Mouse (Mus musculus): ENCODE data around the gene Smtn.

The Smtn gene

DNA sequence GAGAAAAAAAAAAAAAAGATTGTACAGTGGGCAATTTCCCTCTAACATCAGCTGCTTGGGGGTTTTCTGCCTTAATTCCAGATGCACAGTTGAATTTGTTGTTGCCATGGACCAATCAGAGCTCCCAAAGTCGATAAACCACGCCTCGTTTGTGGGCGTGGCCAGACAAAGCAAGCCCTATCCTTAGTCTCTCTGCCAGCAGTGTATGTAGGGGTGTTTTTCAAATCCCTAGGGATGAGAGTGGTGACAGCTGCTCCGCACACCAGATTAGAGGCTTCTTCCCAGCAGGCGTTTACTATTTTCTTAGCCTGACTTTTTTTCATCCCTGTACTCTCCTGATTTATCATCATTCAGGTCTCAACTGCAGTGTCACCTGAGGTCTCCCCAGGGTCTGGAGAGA is 7.6 kb upstream of the Smtn start:
- DNase-seq (ENCODE audit: low read depth, low spot score) = no peak

DNA sequence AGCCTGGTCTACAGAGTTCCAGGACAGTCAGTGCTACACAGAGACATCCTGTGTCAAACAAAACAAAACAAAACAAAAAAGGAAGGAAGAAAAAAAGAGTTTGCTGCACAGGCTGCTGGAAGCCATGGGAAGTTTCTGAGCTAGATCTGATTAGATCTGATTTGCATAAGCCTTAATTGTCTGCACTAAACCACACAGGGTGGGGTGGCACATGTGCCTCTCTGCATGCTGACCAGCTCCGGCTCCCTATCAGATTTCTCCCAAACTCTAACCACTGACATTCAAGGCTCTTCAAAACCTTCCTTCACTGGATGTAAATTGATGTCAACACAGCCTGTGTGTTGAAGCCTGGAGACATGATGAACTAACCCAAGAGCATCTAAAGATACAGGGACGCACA is 6.6 kb upstream of the Smtn start:
- no peak for DNase-seq (ENCODE audit: low read depth, low spot score)

DNA sequence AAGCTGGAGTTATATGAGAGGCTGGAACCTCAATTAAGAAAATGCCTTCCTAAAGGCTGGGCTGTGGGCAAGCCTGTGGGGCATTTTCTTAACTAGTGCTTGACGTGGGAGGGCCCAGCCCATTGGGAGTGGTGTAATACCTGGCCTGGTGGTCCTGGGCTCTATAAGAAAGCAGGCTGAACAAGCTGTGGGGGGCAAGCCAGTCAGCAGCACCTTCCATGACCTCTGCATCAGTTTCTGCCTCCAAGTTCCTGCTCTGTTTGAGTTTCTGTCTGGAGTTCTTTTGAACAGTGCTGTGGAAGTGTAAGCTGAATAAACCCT is 5.8 kb upstream of the Smtn start:
- DNase-seq (ENCODE audit: low read depth, low spot score) = no peak

GRCm38 (mm10) chr11:3545531-3546241 is 5.3 kb upstream of the Smtn start:
- no peak for DNase-seq (ENCODE audit: low read depth, low spot score)

- DNase-seq (ENCODE audit: low read depth, low spot score) = no peak
Observed at GRCm38 (mm10) chr11:3544409-3544808, 4.0 kb upstream of the Smtn start.

DNA sequence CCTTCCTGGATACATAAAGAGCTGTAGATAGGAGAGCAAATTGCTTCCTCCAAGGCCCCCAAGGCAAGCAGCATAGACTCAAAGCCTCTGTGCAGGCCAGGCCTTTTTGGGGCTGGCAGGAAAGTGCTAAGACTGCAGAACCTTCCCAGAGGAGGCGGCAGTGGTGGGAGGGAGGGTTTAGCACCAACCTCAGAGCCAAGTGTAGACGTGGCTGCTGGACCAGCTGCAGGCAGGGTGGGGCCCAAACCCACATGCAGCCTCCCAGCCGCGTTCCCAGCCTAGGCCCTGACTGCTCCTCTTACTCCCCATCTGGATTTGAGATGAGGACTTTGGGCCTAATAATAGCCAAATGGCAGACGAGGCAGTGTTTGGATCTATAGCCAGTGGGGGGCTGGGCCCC is 2.6 kb upstream of the Smtn start:
- no peak for DNase-seq (ENCODE audit: low read depth, low spot score)

DNA sequence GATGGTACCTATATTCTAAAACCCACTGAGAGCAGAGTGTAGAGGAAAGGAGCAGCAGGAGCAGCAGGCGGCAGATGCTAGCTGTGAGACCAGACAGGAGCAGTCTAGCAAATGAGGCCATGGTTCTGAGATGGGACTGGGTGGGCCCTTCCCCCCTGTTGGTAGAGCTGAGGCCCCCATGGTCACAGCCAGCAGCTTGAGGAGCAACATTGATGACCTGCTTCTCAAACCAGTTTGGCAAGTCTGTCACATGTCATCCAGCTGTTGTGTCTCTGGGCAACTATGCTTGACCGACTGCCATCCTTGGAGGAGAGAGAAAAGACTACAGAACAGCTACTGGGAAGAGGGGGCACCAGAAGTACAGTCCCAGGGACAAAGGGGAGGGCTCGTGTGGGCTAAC is 1.5 kb upstream of the Smtn start:
- DNase-seq (ENCODE audit: low read depth, low spot score) = no peak

DNA sequence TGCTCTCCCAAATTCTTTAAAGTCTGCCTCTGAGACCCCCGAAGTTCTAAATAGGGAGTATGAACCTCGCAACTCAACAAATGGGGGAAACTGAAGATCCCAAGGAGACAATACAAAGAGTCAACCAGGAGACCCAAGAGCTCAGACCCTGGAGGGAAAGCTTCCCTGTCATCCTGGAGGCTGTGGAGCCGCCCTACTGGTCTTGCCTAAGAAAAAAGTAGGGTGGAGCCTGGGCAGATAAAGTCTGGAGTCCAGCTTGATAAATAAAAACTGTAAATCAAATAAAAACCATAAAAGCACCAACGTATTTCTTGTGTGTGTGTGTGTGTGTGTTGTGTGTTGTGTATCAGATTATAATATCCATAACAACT is 601 bp downstream of the Smtn start:
- no peak for DNase-seq (ENCODE audit: low read depth, low spot score)

- peak; percentile 56 for DNase-seq (ENCODE audit: low read depth, low spot score)
Observed at GRCm38 (mm10) chr11:3539111-3539825, 1.1 kb downstream of the Smtn start.

- no peak for DNase-seq (ENCODE audit: low read depth, low spot score)
Observed at GRCm38 (mm10) chr11:3538341-3538740, 2.1 kb downstream of the Smtn start.

- DNase-seq (ENCODE audit: low read depth, low spot score) = no peak
Observed at GRCm38 (mm10) chr11:3537711-3538110, 2.7 kb downstream of the Smtn start.

GRCm38 (mm10) chr11:3536745-3537333 is 3.6 kb downstream of the Smtn start:
- DNase-seq (ENCODE audit: low read depth, low spot score) = no peak

- DNase-seq (ENCODE audit: low read depth, low spot score) = no peak
Observed at GRCm38 (mm10) chr11:3536082-3536481, 4.3 kb downstream of the Smtn start.

- peak; percentile 72 for DNase-seq (ENCODE audit: low read depth, low spot score)
Observed at GRCm38 (mm10) chr11:3535406-3535986, 4.9 kb downstream of the Smtn start.

DNA sequence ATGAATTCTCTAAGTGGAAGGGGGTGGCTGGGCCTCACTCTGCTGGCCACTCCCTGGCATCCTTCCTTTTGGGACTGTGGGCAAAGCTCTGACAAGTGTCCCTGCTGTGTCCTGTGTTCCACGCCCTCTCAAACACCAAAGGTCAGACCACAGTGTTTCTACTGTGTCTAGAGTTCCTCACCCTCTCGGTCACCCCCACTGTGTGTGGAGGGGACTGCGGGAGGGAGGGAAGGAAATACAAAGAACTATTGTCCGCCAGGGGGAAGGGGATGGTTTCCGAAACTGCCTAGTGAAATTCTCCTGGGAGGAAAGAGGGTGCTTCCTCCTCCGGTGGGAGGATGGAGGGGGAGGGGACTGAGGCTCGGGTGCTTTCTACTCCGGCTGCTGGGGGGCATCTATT is 5.5 kb downstream of the Smtn start:
- DNase-seq (ENCODE audit: low read depth, low spot score) = no peak

DNA sequence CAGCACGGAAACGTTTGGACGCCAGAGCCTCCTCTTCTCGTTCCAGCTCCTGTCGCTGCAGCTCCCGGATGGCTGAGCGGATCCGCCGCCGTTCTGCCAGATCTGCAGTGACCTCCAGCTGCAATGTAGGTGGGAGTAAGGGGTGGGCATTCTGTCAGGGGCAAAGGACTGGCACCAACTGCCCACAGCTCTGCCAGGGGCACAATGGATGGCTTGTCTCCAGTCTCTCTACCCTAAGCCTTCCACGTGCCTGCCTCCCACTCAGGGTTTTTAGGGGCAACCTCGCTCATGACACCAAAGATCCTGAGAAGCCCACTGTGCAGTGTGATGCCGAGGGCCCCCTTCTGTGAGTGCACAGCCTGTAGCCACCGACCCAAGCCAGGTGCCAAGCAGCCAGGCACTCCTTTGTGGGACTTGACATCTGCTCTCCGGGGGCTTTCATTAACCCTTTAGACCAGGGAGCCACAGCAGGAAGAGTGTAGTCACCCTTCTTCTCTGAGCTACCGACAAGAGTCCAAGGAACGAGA is 6.9 kb downstream of the Smtn start:
- no peak for DNase-seq (ENCODE audit: low read depth, low spot score)

DNA sequence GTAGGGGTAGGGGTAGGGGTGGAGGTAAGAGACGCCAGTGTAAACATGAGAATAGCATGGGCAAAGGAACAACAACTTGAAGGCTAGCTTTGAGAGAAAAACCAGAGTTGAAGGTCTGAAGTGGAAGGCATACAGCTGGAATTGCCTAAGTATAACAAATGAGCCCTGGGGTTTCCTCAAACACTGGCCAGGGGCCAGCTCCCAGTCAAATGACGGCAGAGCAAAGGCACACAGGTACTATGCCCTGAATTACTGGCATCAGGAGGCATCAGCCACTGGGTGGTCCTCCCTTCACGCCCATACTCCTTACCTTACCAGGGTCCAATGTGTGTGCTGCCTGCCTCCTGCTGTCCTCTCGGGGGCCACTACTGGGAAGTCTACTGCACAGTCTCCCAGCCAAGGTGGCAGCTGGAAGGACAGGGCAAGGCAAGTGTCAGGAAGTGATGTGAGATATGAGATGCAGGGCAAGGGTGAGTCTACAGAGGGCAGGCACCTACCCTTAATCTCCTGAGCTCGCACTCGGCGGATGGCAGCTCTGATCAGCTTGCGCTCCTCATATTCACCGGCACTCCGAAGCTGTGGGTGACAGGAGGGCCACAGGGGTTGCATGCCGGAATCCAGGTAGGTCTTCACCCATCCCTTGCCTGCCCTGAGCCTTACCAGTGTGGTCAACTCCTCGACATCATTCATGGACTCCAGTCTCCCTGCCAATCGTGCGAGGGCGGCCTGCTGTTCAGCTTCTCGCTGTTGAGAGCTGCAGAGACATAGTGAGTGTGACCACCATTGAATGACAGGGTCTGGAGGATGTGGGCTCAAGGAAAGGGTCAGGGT is 8.1 kb downstream of the Smtn start:
- no peak for DNase-seq (ENCODE audit: low read depth, low spot score)

GRCm38 (mm10) chr11:3531634-3532033 is 8.8 kb downstream of the Smtn start:
- no peak for DNase-seq (ENCODE audit: low read depth, low spot score)

GRCm38 (mm10) chr11:3530731-3531130 is 9.7 kb downstream of the Smtn start:
- DNase-seq (ENCODE audit: low read depth, low spot score) = no peak

GRCm38 (mm10) chr11:3529476-3530252 is 10.7 kb downstream of the Smtn start:
- DNase-seq (ENCODE audit: low read depth, low spot score) = no peak

GRCm38 (mm10) chr11:3528208-3528607 is 12.2 kb downstream of the Smtn start:
- no peak for DNase-seq (ENCODE audit: low read depth, low spot score)
